Mouse (Mus musculus): ENCODE measurements around the gene Spag5. TPM values are rescaled to one million over a fixed set of nuclear protein-coding genes. Genes with fewer than 3 reads are reported as not detected.
A peak's percentile ranks its signal among the peaks of the same experiment; 100 is the strongest.

Gene Spag5
- polyA plus RNA-seq, 1 experiment from 2014 or later = 62.0 TPM

- no peak overlapping the region for H3K4me2 ChIP-seq (ENCODE audit: low read depth, low read length)
- H3K9ac ChIP-seq (replicated peaks; ENCODE audit: low read length) = no peak overlapping the region
- no peaks in the 10 kb centered on the region for H3K9me3 ChIP-seq (replicated peaks; ENCODE audit: control insufficient read depth, low read length)
- H3K36me3 ChIP-seq (replicated peaks; ENCODE audit: control insufficient read depth, insufficient read depth, low read depth, low read length) = peaks cover 2% of the 10 kb centered on the region
- H3K4me1 ChIP-seq (ENCODE audit: control insufficient read depth, insufficient read depth, low read length) = peaks cover 6% of the 10 kb centered on the region
- H3K4me3 ChIP-seq (ENCODE audit: low read depth, low read length) = no peak overlapping the region
- H3K27ac ChIP-seq (replicated peaks; ENCODE audit: low read depth, low read length) = no peak overlapping the region
- 42% methylated on average over 7 of the region's 7 CpGs for WGBS
- ATAC-seq (replicated peaks; ENCODE audit: insufficient number of reproducible peaks, low FRiP score, low TSS enrichment, low read depth) = no peak
- no peaks in the 10 kb centered on the region for H3K27me3 ChIP-seq (ENCODE audit: control insufficient read depth, insufficient read depth, low read length)
- no peak for DNase-seq (ENCODE audit: low spot score)
These were observed 47.1 kb downstream of the Spag5 start for GRCm38 (mm10) chr11:78348474-78348873.

- H3K4me1 ChIP-seq (ENCODE audit: control insufficient read depth, insufficient read depth, low read length) = peaks cover 6% of the 10 kb centered on the region
- no peak overlapping the region for H3K27ac ChIP-seq (replicated peaks; ENCODE audit: low read depth, low read length)
- no peak overlapping the region for H3K9ac ChIP-seq (replicated peaks; ENCODE audit: low read length)
- 92% methylated on average over 4 of the region's 4 CpGs for WGBS
- no peak overlapping the region for H3K4me3 ChIP-seq (ENCODE audit: low read depth, low read length)
- H3K4me2 ChIP-seq (ENCODE audit: low read depth, low read length) = no peak overlapping the region
- peaks cover 2% of the 10 kb centered on the region for H3K36me3 ChIP-seq (replicated peaks; ENCODE audit: control insufficient read depth, insufficient read depth, low read depth, low read length)
- H3K9me3 ChIP-seq (replicated peaks; ENCODE audit: control insufficient read depth, low read length) = no peaks in the 10 kb centered on the region
- no peaks in the 10 kb centered on the region for H3K27me3 ChIP-seq (ENCODE audit: control insufficient read depth, insufficient read depth, low read length)
- ATAC-seq (replicated peaks; ENCODE audit: insufficient number of reproducible peaks, low FRiP score, low TSS enrichment, low read depth) (no peak), DNase-seq (ENCODE audit: low spot score) (no peak)
These were observed 48.4 kb downstream of the Spag5 start for GRCm38 (mm10) chr11:78349441-78350358.

GRCm38 (mm10) chr11:78353081-78353480, 51.8 kb downstream of the Spag5 start:
- 94% methylated on average over 1 of the region's 1 CpGs for WGBS
- no peak overlapping the region for H3K4me3 ChIP-seq (ENCODE audit: low read depth, low read length)
- H3K4me1 ChIP-seq (ENCODE audit: control insufficient read depth, insufficient read depth, low read length) = no peaks in the 10 kb centered on the region
- H3K27me3 ChIP-seq (ENCODE audit: control insufficient read depth, insufficient read depth, low read length) = no peaks in the 10 kb centered on the region
- DNase-seq (ENCODE audit: low spot score) (no peak), ATAC-seq (replicated peaks; ENCODE audit: insufficient number of reproducible peaks, low FRiP score, low TSS enrichment, low read depth) (no peak)
- no peak overlapping the region for H3K27ac ChIP-seq (replicated peaks; ENCODE audit: low read depth, low read length)
- no peak overlapping the region for H3K9ac ChIP-seq (replicated peaks; ENCODE audit: low read length)
- no peaks in the 10 kb centered on the region; the same call in 1 of the 2 replicates for H3K36me3 ChIP-seq (replicated peaks; ENCODE audit: control insufficient read depth, insufficient read depth, low read depth, low read length)
- H3K4me2 ChIP-seq (ENCODE audit: low read depth, low read length) = no peak overlapping the region
- no peaks in the 10 kb centered on the region for H3K9me3 ChIP-seq (replicated peaks; ENCODE audit: control insufficient read depth, low read length)

- WGBS = 84% methylated on average over 6 of the region's 6 CpGs
- H3K4me3 ChIP-seq (ENCODE audit: low read depth, low read length) = no peak overlapping the region
- no peak overlapping the region for H3K27ac ChIP-seq (replicated peaks; ENCODE audit: low read depth, low read length)
- no peak for ATAC-seq (replicated peaks; ENCODE audit: insufficient number of reproducible peaks, low FRiP score, low TSS enrichment, low read depth)
- no peak for DNase-seq (ENCODE audit: low spot score)
- no peaks in the 10 kb centered on the region for H3K4me1 ChIP-seq (ENCODE audit: control insufficient read depth, insufficient read depth, low read length)
- H3K9ac ChIP-seq (replicated peaks; ENCODE audit: low read length) = no peak overlapping the region
- H3K9me3 ChIP-seq (replicated peaks; ENCODE audit: control insufficient read depth, low read length) = no peaks in the 10 kb centered on the region
- H3K27me3 ChIP-seq (ENCODE audit: control insufficient read depth, insufficient read depth, low read length) = no peaks in the 10 kb centered on the region
- H3K36me3 ChIP-seq (replicated peaks; ENCODE audit: control insufficient read depth, insufficient read depth, low read depth, low read length) = no peaks in the 10 kb centered on the region
- H3K4me2 ChIP-seq (ENCODE audit: low read depth, low read length) = no peak overlapping the region
These were observed 53.6 kb downstream of the Spag5 start for GRCm38 (mm10) chr11:78354905-78355304.

GRCm38 (mm10) chr11:78355471-78356238, 54.3 kb downstream of the Spag5 start:
- Histone ChIP-seq H3K9me3 (replicated peaks; ENCODE audit: control insufficient read depth, low read length) (no peaks in the 10 kb centered on the region), H3K4me1 (ENCODE audit: control insufficient read depth, insufficient read depth, low read length) (no peaks in the 10 kb centered on the region), H3K4me3 (ENCODE audit: low read depth, low read length) (no peak overlapping the region), H3K27me3 (ENCODE audit: control insufficient read depth, insufficient read depth, low read length) (no peaks in the 10 kb centered on the region), H3K27ac (replicated peaks; ENCODE audit: low read depth, low read length) (no peak overlapping the region), H3K9ac (replicated peaks; ENCODE audit: low read length) (0 out of 2 replicates have a peak overlapping the region, but pooled peaks have one; percentile 22), H3K4me2 (ENCODE audit: low read depth, low read length) (no peak overlapping the region), H3K36me3 (replicated peaks; ENCODE audit: control insufficient read depth, insufficient read depth, low read depth, low read length) (no peaks in the 10 kb centered on the region)
- 30% methylated on average over 4 of the region's 4 CpGs for WGBS
- no peak for ATAC-seq (replicated peaks; ENCODE audit: insufficient number of reproducible peaks, low FRiP score, low TSS enrichment, low read depth)
- DNase-seq (ENCODE audit: low spot score) = peak; percentile 81

GRCm38 (mm10) chr11:78358330-78359007, 57.1 kb downstream of the Spag5 start:
- no peak for ATAC-seq (replicated peaks; ENCODE audit: insufficient number of reproducible peaks, low FRiP score, low TSS enrichment, low read depth)
- H3K9me3 ChIP-seq (replicated peaks; ENCODE audit: control insufficient read depth, low read length) = no peaks in the 10 kb centered on the region
- no peak overlapping the region for H3K4me3 ChIP-seq (ENCODE audit: low read depth, low read length)
- 11% methylated on average over 22 of the region's 22 CpGs for WGBS
- peak; percentile 54 for DNase-seq (ENCODE audit: low spot score)
- no peak overlapping the region for H3K27ac ChIP-seq (replicated peaks; ENCODE audit: low read depth, low read length)
- no peaks in the 10 kb centered on the region for H3K27me3 ChIP-seq (ENCODE audit: control insufficient read depth, insufficient read depth, low read length)
- no peak overlapping the region for H3K4me2 ChIP-seq (ENCODE audit: low read depth, low read length)
- no peaks in the 10 kb centered on the region for H3K36me3 ChIP-seq (replicated peaks; ENCODE audit: control insufficient read depth, insufficient read depth, low read depth, low read length)
- no peaks in the 10 kb centered on the region for H3K4me1 ChIP-seq (ENCODE audit: control insufficient read depth, insufficient read depth, low read length)
- no peak overlapping the region for H3K9ac ChIP-seq (replicated peaks; ENCODE audit: low read length)

GRCm38 (mm10) chr11:78360125-78360788, 58.9 kb downstream of the Spag5 start:
- Histone ChIP-seq H3K36me3 (replicated peaks; ENCODE audit: control insufficient read depth, insufficient read depth, low read depth, low read length) (no peaks in the 10 kb centered on the region), H3K27me3 (ENCODE audit: control insufficient read depth, insufficient read depth, low read length) (no peaks in the 10 kb centered on the region), H3K9me3 (replicated peaks; ENCODE audit: control insufficient read depth, low read length) (no peaks in the 10 kb centered on the region), H3K4me3 (ENCODE audit: low read depth, low read length) (peak overlapping the region; percentile 9; the same call in 1 of the 2 replicates), H3K27ac (replicated peaks; ENCODE audit: low read depth, low read length) (no peak overlapping the region), H3K9ac (replicated peaks; ENCODE audit: low read length) (no peak overlapping the region), H3K4me1 (ENCODE audit: control insufficient read depth, insufficient read depth, low read length) (no peaks in the 10 kb centered on the region), H3K4me2 (ENCODE audit: low read depth, low read length) (peak overlapping the region; percentile 29; the same call in 1 of the 2 replicates)
- DNase-seq (ENCODE audit: low spot score) = peak; percentile 89
- peak; percentile 69 for ATAC-seq (replicated peaks; ENCODE audit: insufficient number of reproducible peaks, low FRiP score, low TSS enrichment, low read depth)
- WGBS = 12% methylated on average over 13 of the region's 13 CpGs

Data from embryonic facial prominence, embryonic 11.5 days (tissue).